Mouse (Mus musculus) layer of hippocampus, postnatal 14 days (tissue): ENCODE measurements around the gene Prl8a6. TPM values are rescaled to one million over a fixed set of nuclear protein-coding genes. Genes with fewer than 3 reads are reported as not detected.

Experiments
- DNase-seq, 2 experiments: peaks; one replicate each; pipeline ENCODE4 v3.0.0; 2021 to 2022; ENCODE audit warnings: low spot score in 2 of 2, mixed read lengths in 1 of 2
- long read RNA-seq, 2 experiments: library from polyadenylated mRNA; stranded (forward); transcript quantifications; one replicate each; pipeline ENCODE4 v2.0.0; 2021
- total RNA-seq, 2 experiments: library from RNA; stranded (reverse); gene quantifications; 2 replicates each; pipeline ENCODE4 v1.2.3; 2021

The Prl8a6 gene
- not detected for total RNA-seq
- long read RNA-seq, experiment 1: 0 reads
- long read RNA-seq, experiment 2: 0 reads

- DNase-seq: no peak
Measured at GRCm38 (mm10) chr13:27438588-27438987, at the start of gene Prl8a6. Gene Prl8a6, minus strand, starts transcription at chr13:27438688.

- no peak for DNase-seq
Measured at GRCm38 (mm10) chr13:27433159-27433558, 5.3 kb downstream of the Prl8a6 start.

- no peak for DNase-seq
Measured at GRCm38 (mm10) chr13:27413640-27414039, 24.8 kb downstream of the Prl8a6 start.

- DNase-seq: peak in 1 of 2 experiments; percentile 13
Measured at GRCm38 (mm10) chr13:27399061-27399724, 39.3 kb downstream of the Prl8a6 start.

- DNase-seq: no peak
Measured at GRCm38 (mm10) chr13:27390746-27391145, 47.7 kb downstream of the Prl8a6 start, which contains the start of gene Prl2b1. Gene Prl2b1, minus strand, starts transcription at chr13:27390846.

Other genes starting within 250 kb of the Prl8a6 start
- not detected for gene Prl3c1, start 242.0 kb downstream of the Prl8a6 start, total RNA-seq
- not detected for gene Prl3b1, start 196.8 kb downstream of the Prl8a6 start, total RNA-seq
- gene Prl3a1, start 179.3 kb downstream of the Prl8a6 start, total RNA-seq: not detected
- gene Prl6a1, start 126.1 kb downstream of the Prl8a6 start, total RNA-seq: not detected
- gene Prl8a2, start 93.0 kb downstream of the Prl8a6 start, total RNA-seq: not detected
- not detected for gene Prl2b1, start 47.8 kb downstream of the Prl8a6 start, total RNA-seq
- not detected for gene Prl8a8, start 74.5 kb upstream of the Prl8a6 start, total RNA-seq
- not detected for gene Prl8a9, start 125.9 kb upstream of the Prl8a6 start, total RNA-seq
- gene Prl8a1, start 143.5 kb upstream of the Prl8a6 start, total RNA-seq: not detected
- gene Prl7b1, start 171.9 kb upstream of the Prl8a6 start, total RNA-seq: not detected
- not detected for gene Prl7a1, start 203.8 kb upstream of the Prl8a6 start, total RNA-seq
- gene Prl7a2, start 229.3 kb upstream of the Prl8a6 start, total RNA-seq: not detected